Mouse (Mus musculus) Patski (cell line): ENCODE results near the gene Prkaa1. TPM values are rescaled to one million over a fixed set of nuclear protein-coding genes. Genes with fewer than 3 reads are reported as not detected.

Source experiments
- ATAC-seq: fragments of 100-300 bp; one replicate; pipeline ENCODE4 v1.8.0; 2021
- CTCF ChIA-PET: fragments of 350-600 bp; sonication (Branson Sonifier 250); formaldehyde crosslinking; loops from one replicate; lab custom pipeline; 2022; ENCODE audit warnings: inconsistent platforms; lab: Charles Lee
- POLR2A ChIA-PET: fragments of 350-600 bp; sonication (Branson Sonifier 250); formaldehyde crosslinking; loops from one replicate; lab custom pipeline; 2022; ENCODE audit warnings: antibody characterized with exemption, inconsistent platforms; lab: Charles Lee
- DNase-seq: peaks from one replicate; pipeline ENCODE4 v3.0.0-alpha.2; 2011; ENCODE audit warnings: low read depth, low spot score
- H3K27me3 ChIP-seq: fragments of 371-371 bp; one replicate; pipeline ENCODE4 v1.5.1; 2021
- CTCF ChIP-seq: fragments of 100-300 bp; IDR thresholded peaks from one replicate; pipeline ENCODE4 v1.5.1; 2021
- in situ Hi-C: fragments of 300-500 bp; cut with MboI; formaldehyde crosslinking; loops from 3 replicates; pipeline ENCODE4 v1.11.1; 2018; ENCODE audit warnings: low pct_unique_long_range_greater_than_20kb, mixed read lengths
- polyA plus RNA-seq: library from polyadenylated mRNA; unstranded; gene quantifications from one replicate; pipeline ENCODE4 v1.2.3, GENCODE M21; 2021

Gene Prkaa1
- polyA plus RNA-seq, 1 experiment from 2014 or later = 39.2 TPM

GRCm38 (mm10) chr15:5157386-5157785, 13.7 kb downstream of the Prkaa1 start:
- CTCF ChIA-PET = interaction anchor here (1.2 kb wide), 1 partner anchor 13 kb away, joined by 3 read pairs; no protein-coding TSS in a partner anchor
- POLR2A ChIA-PET = no interaction called here
- DNase-seq (no peak), ATAC-seq (no peak)
- H3K27me3 ChIP-seq = no peaks in the 10 kb centered on the region
- no peak for TF ChIP-seq CTCF
- in situ Hi-C loops = no loop called here

DNA sequence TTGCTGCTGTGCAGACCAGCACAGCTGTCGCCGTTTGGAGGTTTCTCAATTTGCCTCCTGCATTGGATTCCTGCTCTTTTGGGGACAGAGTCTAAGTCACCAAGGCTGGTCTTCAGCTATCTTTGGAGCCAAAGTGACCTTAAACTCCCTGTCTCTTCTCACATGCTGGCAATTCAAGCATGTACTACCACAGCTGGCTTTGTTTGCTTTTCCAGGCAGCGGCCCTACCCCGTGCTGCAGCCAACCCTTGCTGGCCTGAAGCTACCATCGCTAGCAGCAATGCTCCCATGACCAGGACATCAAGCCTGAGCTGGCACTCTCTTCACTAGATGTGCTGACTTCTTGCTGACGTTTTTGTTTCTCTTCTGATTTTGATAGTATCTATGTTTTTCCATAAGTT, 15.2 kb downstream of the Prkaa1 start:
- ChIA-PET POLR2A (no interaction called here), CTCF (no interaction called here)
- ATAC-seq (no peak), DNase-seq (no peak)
- H3K27me3 ChIP-seq = no peaks in the 10 kb centered on the region
- TF ChIP-seq CTCF = no peak
- in situ Hi-C loops = no loop called here

DNA sequence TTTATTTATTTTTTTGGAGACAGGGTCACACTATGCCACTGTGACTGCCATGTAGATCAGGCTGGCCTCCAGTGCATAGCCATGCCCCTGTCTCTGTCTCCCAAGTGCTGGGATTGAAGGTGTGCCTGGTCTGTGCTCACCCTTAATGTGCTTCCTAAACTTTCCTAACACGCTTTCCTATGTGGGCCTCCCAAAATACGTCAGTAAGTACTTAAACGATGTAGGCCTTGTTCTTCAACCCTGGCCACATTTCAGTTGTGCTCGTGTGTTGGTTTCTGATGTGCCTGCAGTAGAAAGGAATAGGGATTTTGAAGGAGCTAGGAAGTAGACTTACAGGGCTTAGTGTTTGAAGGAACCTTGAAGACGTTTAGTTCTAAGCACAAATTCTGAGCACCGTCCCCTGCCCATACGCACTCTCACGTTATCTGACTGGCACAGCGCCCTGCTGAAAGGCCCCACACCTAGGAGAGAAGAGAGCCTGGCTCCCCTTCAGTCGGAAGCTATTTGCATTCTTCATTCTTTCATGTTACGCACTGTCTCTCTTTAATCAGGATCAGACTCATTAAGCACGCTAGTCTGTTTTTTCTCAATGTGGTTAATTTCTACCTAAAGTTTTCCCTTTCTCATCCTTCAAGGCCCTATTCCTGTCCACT, 21.6 kb downstream of the Prkaa1 start:
- in situ Hi-C loops = no loop called here
- CTCF ChIA-PET = interaction anchor here (1.4 kb wide), 1 partner anchor 21 kb away, joined by 3 read pairs; no protein-coding TSS in a partner anchor
- DNase-seq (no peak), ATAC-seq (no peak)
- no peaks in the 10 kb centered on the region for H3K27me3 ChIP-seq
- POLR2A ChIA-PET = no interaction called here
- TF ChIP-seq CTCF = no peak

- in situ Hi-C loops = no loop called here
- ChIA-PET CTCF (interaction anchor here (0.7 to 1.0 kb wide), 2 partner anchors 18 to 21 kb away, joined by 3 to 5 read pairs; no protein-coding TSS in a partner anchor), POLR2A (no interaction called here)
- TF ChIP-seq CTCF = no peak
- DNase-seq (no peak), ATAC-seq (no peak)
- no peaks in the 10 kb centered on the region for H3K27me3 ChIP-seq
These were observed 29.7 kb downstream of the Prkaa1 start for GRCm38 (mm10) chr15:5173217-5173820.

DNA sequence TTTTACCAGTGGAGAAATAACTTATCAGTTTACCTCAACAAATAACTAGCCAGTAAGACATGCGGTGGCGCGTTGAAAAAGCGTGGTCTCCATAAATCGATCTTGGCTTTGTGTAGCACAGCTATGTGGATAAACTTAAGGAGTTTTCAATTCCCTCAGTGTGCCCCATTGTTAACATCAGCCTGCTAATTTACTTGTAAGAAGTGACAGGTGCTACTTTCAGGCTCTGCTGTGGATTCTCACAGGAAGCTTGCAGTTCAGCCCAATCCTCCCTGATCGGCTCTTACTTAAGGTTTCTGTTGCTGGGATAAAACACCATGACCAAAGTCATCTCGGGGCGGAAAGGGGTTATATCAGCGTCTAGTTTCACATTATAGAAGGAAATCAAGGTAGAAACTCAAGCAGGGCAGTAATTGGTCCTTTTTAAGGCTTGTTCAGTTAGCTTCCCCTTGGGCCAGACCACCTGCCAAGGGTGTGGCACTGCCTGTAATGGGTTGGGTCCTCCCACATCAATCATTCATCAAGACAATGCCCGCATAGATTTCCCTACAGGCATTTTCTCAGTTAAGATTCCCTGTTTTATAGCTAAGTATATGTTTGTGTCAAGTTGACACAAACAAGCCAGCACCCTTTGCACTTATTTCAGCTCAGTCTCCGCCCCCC, 41.1 kb downstream of the Prkaa1 start:
- no peaks in the 10 kb centered on the region for H3K27me3 ChIP-seq
- no peak for TF ChIP-seq CTCF
- ChIA-PET POLR2A (interaction anchor here (0.5 to 1.0 kb wide), 2 partner anchors 36 to 756 kb away, joined by 3 read pairs; no protein-coding TSS in a partner anchor), CTCF (interaction anchor here (1.1 to 1.3 kb wide), 2 partner anchors 25 to 56 kb away, joined by 3 read pairs; no protein-coding TSS in a partner anchor)
- DNase-seq (no peak), ATAC-seq (no peak)
- in situ Hi-C loops = no loop called here

- POLR2A ChIA-PET = interaction anchor here (0.7 to 1.0 kb wide), 2 partner anchors 35 to 58 kb away, joined by 3 read pairs; no protein-coding TSS in a partner anchor
- CTCF ChIA-PET = interaction anchor here (1.1 to 1.3 kb wide), 3 partner anchors 20 to 55 kb away, joined by 3 read pairs; no protein-coding TSS in a partner anchor
- DNase-seq = peak; percentile 33
- in situ Hi-C loops = no loop called here
- H3K27me3 ChIP-seq = no peaks in the 10 kb centered on the region
- TF ChIP-seq CTCF = peak; percentile 60
- peak; percentile 75 for ATAC-seq
These were observed 42.0 kb downstream of the Prkaa1 start, which contains the start of gene Ttc33 for GRCm38 (mm10) chr15:5185366-5186292. TSS of gene Ttc33 (plus strand) at chr15:5185525.

GRCm38 (mm10) chr15:5186293-5186675, 42.6 kb downstream of the Prkaa1 start:
- POLR2A ChIA-PET = interaction anchor here (0.7 kb wide), 1 partner anchor 57 kb away, joined by 3 read pairs; no protein-coding TSS in a partner anchor
- TF ChIP-seq CTCF = no peak
- no peaks in the 10 kb centered on the region for H3K27me3 ChIP-seq
- ATAC-seq = no peak
- CTCF ChIA-PET = interaction anchor here (1.3 kb wide), 1 partner anchor 20 kb away, joined by 3 read pairs; no protein-coding TSS in a partner anchor
- no peak for DNase-seq
- in situ Hi-C loops = no loop called here

- no peak for TF ChIP-seq CTCF
- POLR2A ChIA-PET = interaction anchor here (0.7 kb wide), 1 partner anchor 1015 kb away, joined by 3 read pairs; no protein-coding TSS in a partner anchor
These were observed 43.5 kb downstream of the Prkaa1 start for GRCm38 (mm10) chr15:5187116-5187515.

GRCm38 (mm10) chr15:5188029-5188428, 44.4 kb downstream of the Prkaa1 start:
- POLR2A ChIA-PET = interaction anchor here (0.6 kb wide), 1 partner anchor 21 kb away, joined by 4 read pairs; no protein-coding TSS in a partner anchor
- in situ Hi-C loops = no loop called here
- no peak for TF ChIP-seq CTCF

More at GRCm38 (mm10) chr15:5187116-5187515, 43.5 kb downstream of the Prkaa1 start:
- CTCF ChIA-PET = interaction anchor here (1.4 kb wide), 1 partner anchor 893 kb away, joined by 6 read pairs; no protein-coding TSS in a partner anchor
- in situ Hi-C loops = no loop called here
- DNase-seq = no peak
- H3K27me3 ChIP-seq = no peaks in the 10 kb centered on the region
- ATAC-seq = no peak

More at GRCm38 (mm10) chr15:5188029-5188428, 44.4 kb downstream of the Prkaa1 start:
- H3K27me3 ChIP-seq = no peaks in the 10 kb centered on the region
- CTCF ChIA-PET = interaction anchor here (1.4 kb wide), 1 partner anchor 892 kb away, joined by 6 read pairs; no protein-coding TSS in a partner anchor
- no peak for ATAC-seq
- DNase-seq = no peak
